Mouse (Mus musculus): ENCODE measurements around the gene Il17rd. TPM values are rescaled to one million over a fixed set of nuclear protein-coding genes. Genes with fewer than 3 reads are reported as not detected.

Il17rd gene
- polyA plus RNA-seq, 1 experiment from 2014 or later = 1.9 TPM

GRCm38 (mm10) chr14:27141486-27141885 is 102.7 kb downstream of the Il17rd start:
- ATAC-seq = no peak
- H3K4me2 ChIP-seq (ENCODE audit: low read length) = no peak overlapping the region
- H3K4me3 ChIP-seq (ENCODE audit: low read depth, low read length) = no peak overlapping the region
- 43% methylated on average over 3 of the region's 3 CpGs for WGBS
- no peak overlapping the region for H3K9ac ChIP-seq (ENCODE audit: low read depth, low read length)
- H3K27ac ChIP-seq (ENCODE audit: low read length) = no peak overlapping the region
- H3K27me3 ChIP-seq (ENCODE audit: control insufficient read depth, insufficient read depth, low read depth, low read length) = no peaks in the 10 kb centered on the region
- no peaks in the 10 kb centered on the region for H3K4me1 ChIP-seq (ENCODE audit: control insufficient read depth, insufficient read depth, low read length)
- no peaks in the 10 kb centered on the region for H3K9me3 ChIP-seq (replicated peaks; ENCODE audit: control insufficient read depth, low read length, poor library complexity, severe bottlenecking)
- no peaks in the 10 kb centered on the region for H3K36me3 ChIP-seq (ENCODE audit: control insufficient read depth, insufficient read depth, low read length)

- H3K4me3 ChIP-seq (ENCODE audit: low read depth, low read length) = no peak overlapping the region
- no peak for ATAC-seq
- no peak overlapping the region for H3K27ac ChIP-seq (ENCODE audit: low read length)
- H3K9me3 ChIP-seq (replicated peaks; ENCODE audit: control insufficient read depth, low read length, poor library complexity, severe bottlenecking) = no peaks in the 10 kb centered on the region
- WGBS = 93% methylated on average over 5 of the region's 5 CpGs
- no peak overlapping the region for H3K9ac ChIP-seq (ENCODE audit: low read depth, low read length)
- H3K4me1 ChIP-seq (ENCODE audit: control insufficient read depth, insufficient read depth, low read length) = no peaks in the 10 kb centered on the region
- H3K27me3 ChIP-seq (ENCODE audit: control insufficient read depth, insufficient read depth, low read depth, low read length) = no peaks in the 10 kb centered on the region
- no peak overlapping the region for H3K4me2 ChIP-seq (ENCODE audit: low read length)
- H3K36me3 ChIP-seq (ENCODE audit: control insufficient read depth, insufficient read depth, low read length) = no peaks in the 10 kb centered on the region
These were observed 103.9 kb downstream of the Il17rd start for GRCm38 (mm10) chr14:27142680-27143079.

GRCm38 (mm10) chr14:27145171-27146045 is 106.7 kb downstream of the Il17rd start:
- ATAC-seq = no peak
- Histone ChIP-seq H3K27me3 (ENCODE audit: control insufficient read depth, insufficient read depth, low read depth, low read length) (no peaks in the 10 kb centered on the region), H3K9ac (ENCODE audit: low read depth, low read length) (no peak overlapping the region), H3K4me3 (ENCODE audit: low read depth, low read length) (no peak overlapping the region), H3K27ac (ENCODE audit: low read length) (no peak overlapping the region), H3K9me3 (replicated peaks; ENCODE audit: control insufficient read depth, low read length, poor library complexity, severe bottlenecking) (no peaks in the 10 kb centered on the region), H3K36me3 (ENCODE audit: control insufficient read depth, insufficient read depth, low read length) (no peaks in the 10 kb centered on the region), H3K4me2 (ENCODE audit: low read length) (no peak overlapping the region), H3K4me1 (ENCODE audit: control insufficient read depth, insufficient read depth, low read length) (no peaks in the 10 kb centered on the region)
- WGBS = 69% methylated on average over 8 of the region's 8 CpGs

GRCm38 (mm10) chr14:27147726-27148125 is 109.0 kb downstream of the Il17rd start:
- no peak overlapping the region for H3K4me3 ChIP-seq (ENCODE audit: low read depth, low read length)
- H3K9me3 ChIP-seq (replicated peaks; ENCODE audit: control insufficient read depth, low read length, poor library complexity, severe bottlenecking) = no peaks in the 10 kb centered on the region
- H3K27me3 ChIP-seq (ENCODE audit: control insufficient read depth, insufficient read depth, low read depth, low read length) = no peaks in the 10 kb centered on the region
- WGBS = 89% methylated on average over 7 of the region's 7 CpGs
- no peaks in the 10 kb centered on the region for H3K4me1 ChIP-seq (ENCODE audit: control insufficient read depth, insufficient read depth, low read length)
- no peak overlapping the region for H3K27ac ChIP-seq (ENCODE audit: low read length)
- no peak for ATAC-seq
- H3K36me3 ChIP-seq (ENCODE audit: control insufficient read depth, insufficient read depth, low read length) = no peaks in the 10 kb centered on the region
- H3K4me2 ChIP-seq (ENCODE audit: low read length) = no peak overlapping the region
- no peak overlapping the region for H3K9ac ChIP-seq (ENCODE audit: low read depth, low read length)

GRCm38 (mm10) chr14:27149401-27149800 is 110.7 kb downstream of the Il17rd start:
- Histone ChIP-seq H3K4me1 (ENCODE audit: control insufficient read depth, insufficient read depth, low read length) (no peaks in the 10 kb centered on the region), H3K4me3 (ENCODE audit: low read depth, low read length) (no peak overlapping the region), H3K9me3 (replicated peaks; ENCODE audit: control insufficient read depth, low read length, poor library complexity, severe bottlenecking) (no peaks in the 10 kb centered on the region), H3K4me2 (ENCODE audit: low read length) (no peak overlapping the region), H3K9ac (ENCODE audit: low read depth, low read length) (no peak overlapping the region), H3K27me3 (ENCODE audit: control insufficient read depth, insufficient read depth, low read depth, low read length) (no peaks in the 10 kb centered on the region), H3K36me3 (ENCODE audit: control insufficient read depth, insufficient read depth, low read length) (no peaks in the 10 kb centered on the region), H3K27ac (ENCODE audit: low read length) (no peak overlapping the region)
- 95% methylated on average over 5 of the region's 5 CpGs for WGBS
- ATAC-seq = no peak

- Histone ChIP-seq H3K36me3 (ENCODE audit: control insufficient read depth, insufficient read depth, low read length) (no peaks in the 10 kb centered on the region), H3K27ac (ENCODE audit: low read length) (no peak overlapping the region), H3K4me1 (ENCODE audit: control insufficient read depth, insufficient read depth, low read length) (no peaks in the 10 kb centered on the region), H3K4me2 (ENCODE audit: low read length) (no peak overlapping the region), H3K27me3 (ENCODE audit: control insufficient read depth, insufficient read depth, low read depth, low read length) (no peaks in the 10 kb centered on the region), H3K9me3 (replicated peaks; ENCODE audit: control insufficient read depth, low read length, poor library complexity, severe bottlenecking) (no peaks in the 10 kb centered on the region), H3K4me3 (ENCODE audit: low read depth, low read length) (no peak overlapping the region), H3K9ac (ENCODE audit: low read depth, low read length) (no peak overlapping the region)
- no peak for ATAC-seq
- WGBS = 82% methylated on average over 6 of the region's 6 CpGs
These were observed 111.4 kb downstream of the Il17rd start for GRCm38 (mm10) chr14:27150011-27150640.

- H3K4me1 ChIP-seq (ENCODE audit: control insufficient read depth, insufficient read depth, low read length) = no peaks in the 10 kb centered on the region
- H3K4me3 ChIP-seq (ENCODE audit: low read depth, low read length) = no peak overlapping the region
- ATAC-seq = no peak
- H3K9ac ChIP-seq (ENCODE audit: low read depth, low read length) = no peak overlapping the region
- no peaks in the 10 kb centered on the region for H3K36me3 ChIP-seq (ENCODE audit: control insufficient read depth, insufficient read depth, low read length)
- H3K27ac ChIP-seq (ENCODE audit: low read length) = no peak overlapping the region
- no peak overlapping the region for H3K4me2 ChIP-seq (ENCODE audit: low read length)
- WGBS = 54% methylated on average over 8 of the region's 8 CpGs
- no peaks in the 10 kb centered on the region for H3K27me3 ChIP-seq (ENCODE audit: control insufficient read depth, insufficient read depth, low read depth, low read length)
- H3K9me3 ChIP-seq (replicated peaks; ENCODE audit: control insufficient read depth, low read length, poor library complexity, severe bottlenecking) = no peaks in the 10 kb centered on the region
These were observed 112.7 kb downstream of the Il17rd start for GRCm38 (mm10) chr14:27151432-27151831.

- 82% methylated on average over 6 of the region's 6 CpGs for WGBS
- Histone ChIP-seq H3K27me3 (ENCODE audit: control insufficient read depth, insufficient read depth, low read depth, low read length) (no peaks in the 10 kb centered on the region), H3K9ac (ENCODE audit: low read depth, low read length) (no peak overlapping the region), H3K27ac (ENCODE audit: low read length) (no peak overlapping the region), H3K4me2 (ENCODE audit: low read length) (no peak overlapping the region), H3K9me3 (replicated peaks; ENCODE audit: control insufficient read depth, low read length, poor library complexity, severe bottlenecking) (no peaks in the 10 kb centered on the region), H3K4me3 (ENCODE audit: low read depth, low read length) (no peak overlapping the region), H3K4me1 (ENCODE audit: control insufficient read depth, insufficient read depth, low read length) (no peaks in the 10 kb centered on the region), H3K36me3 (ENCODE audit: control insufficient read depth, insufficient read depth, low read length) (no peaks in the 10 kb centered on the region)
- ATAC-seq = no peak
These were observed 116.3 kb downstream of the Il17rd start for GRCm38 (mm10) chr14:27155088-27155487.

- H3K36me3 ChIP-seq (ENCODE audit: control insufficient read depth, insufficient read depth, low read length) = no peaks in the 10 kb centered on the region
- H3K4me1 ChIP-seq (ENCODE audit: control insufficient read depth, insufficient read depth, low read length) = no peaks in the 10 kb centered on the region
- no peak overlapping the region for H3K9ac ChIP-seq (ENCODE audit: low read depth, low read length)
- no peaks in the 10 kb centered on the region for H3K9me3 ChIP-seq (replicated peaks; ENCODE audit: control insufficient read depth, low read length, poor library complexity, severe bottlenecking)
- WGBS = 65% methylated on average over 6 of the region's 6 CpGs
- no peak overlapping the region for H3K4me2 ChIP-seq (ENCODE audit: low read length)
- H3K27me3 ChIP-seq (ENCODE audit: control insufficient read depth, insufficient read depth, low read depth, low read length) = no peaks in the 10 kb centered on the region
- H3K4me3 ChIP-seq (ENCODE audit: low read depth, low read length) = no peak overlapping the region
- ATAC-seq = no peak
- no peak overlapping the region for H3K27ac ChIP-seq (ENCODE audit: low read length)
These were observed 117.3 kb downstream of the Il17rd start for GRCm38 (mm10) chr14:27156032-27156431.

Measured in midbrain, embryonic 16.5 days (tissue).